Mouse (Mus musculus) liver, embryonic 14.5 days (tissue): Measurements from ENCODE around the gene Gli2. TPM values are rescaled to one million over a fixed set of nuclear protein-coding genes. Genes with fewer than 3 reads are reported as not detected.

Experiments used
- ATAC-seq: fragments of 200-750 bp; cut with Nextera tagmentation; 2 replicates; pipeline ENCODE4 v1.8.0; 2017; ENCODE audit warnings: moderate number of reproducible peaks, mild to moderate bottlenecking, moderate library complexity; ENCODE audit not compliant: insufficient read depth
- DNase-seq, 3 experiments: peaks; one replicate each; pipeline ENCODE4 v3.0.0-alpha.2; 2012 to 2013; ENCODE audit warnings: low read depth in 3 of 3, low spot score in 3 of 3
- H3K27ac ChIP-seq: fragments of 300-500 bp; sonication (generic); 2 replicates; pipeline ENCODE4 v1.5.1; 2014; ENCODE audit warnings: moderate library complexity, mild to moderate bottlenecking, control low read depth, inconsistent platforms
- H3K27me3 ChIP-seq: fragments of 300-500 bp; sonication (generic); 2 replicates; pipeline ENCODE4 v1.6.1; 2014; ENCODE audit warnings: mild to moderate bottlenecking, low read length, moderate library complexity; ENCODE audit not compliant: control insufficient read depth, insufficient read depth
- H3K36me3 ChIP-seq: fragments of 300-500 bp; sonication (generic); replicated peaks from 2 replicates; pipeline ENCODE4 v1.6.1; 2014; ENCODE audit warnings: low read depth; ENCODE audit not compliant: control insufficient read depth, insufficient read depth
- H3K4me1 ChIP-seq, 2 experiments: fragments of 200-500 bp in 1 of 2; fragments of 300-500 bp in 1 of 2; sonication (generic) in 1 of 2; replicated peaks; 2 replicates each; pipeline ENCODE4 v1.6.1; 2012 to 2014; ENCODE audit warnings: antibody characterized with exemption in 1 of 2, inconsistent platforms in 1 of 2, low read length in 1 of 2; ENCODE audit not compliant: control insufficient read depth in 2 of 2, insufficient read depth in 2 of 2
- H3K4me2 ChIP-seq: fragments of 300-500 bp; sonication (generic); 2 replicates; pipeline ENCODE4 v1.6.1; 2014; ENCODE audit warnings: low read depth, mild to moderate bottlenecking, control low read depth, moderate library complexity
- H3K4me3 ChIP-seq, 2 experiments: fragments of 200-500 bp in 1 of 2; fragments of 300-500 bp in 1 of 2; sonication (generic) in 1 of 2; 2 replicates each; pipeline ENCODE4 v1.5.1; 2012 to 2014; ENCODE audit warnings: low read depth in 2 of 2, low read length in 2 of 2, mild to moderate bottlenecking in 2 of 2, control low read depth in 1 of 2, inconsistent platforms in 1 of 2, moderate library complexity in 1 of 2; ENCODE audit not compliant: insufficient read depth in 1 of 2
- H3K9ac ChIP-seq: fragments of 300-500 bp; sonication (generic); replicated peaks from 2 replicates; pipeline ENCODE4 v1.6.1; 2014; ENCODE audit warnings: mild to moderate bottlenecking, control low read depth, moderate library complexity
- H3K9me3 ChIP-seq: fragments of 300-500 bp; sonication (generic); 2 replicates; pipeline ENCODE4 v1.6.1; 2016; ENCODE audit warnings: low read length, mixed read lengths; ENCODE audit not compliant: control insufficient read depth
- CTCF ChIP-seq: IDR thresholded peaks from 2 replicates; pipeline ENCODE4 v1.5.1; 2016; ENCODE audit warnings: antibody characterized with exemption, low read depth, control low read depth
- EP300 ChIP-seq: IDR thresholded peaks from 2 replicates; pipeline ENCODE4 v1.6.1; 2016; ENCODE audit warnings: antibody characterized with exemption, low read depth
- WGBS: fragments of 180-500 bp; shearing (Covaris S2); extraction: QIAGEN DNeasy Blood & Tissue Kit; methylation state at CpG from one replicate; pipeline ENCODE4 v1.1.7; 2014; ENCODE audit not compliant: insufficient replicate concordance; 5-methylcytosine and 5-hydroxymethylcytosine counted together
- polyA plus RNA-seq, 2 experiments: library from polyadenylated mRNA; depleted of rRNA in 1 of 2; stranded (reverse) in 1 of 2; unstranded in 1 of 2; fragments of >200 nt; fragmentation: Nextera tagmentation in 1 of 2; extraction: Ambion mirVana in 1 of 2; gene quantifications; 2 replicates each; pipeline versions ENCODE4 v1.2.1 to v1.2.3; 2012 to 2014

Gene Gli2
- polyA plus RNA-seq, 2 experiments = 0.04 to 0.26 TPM

DNA sequence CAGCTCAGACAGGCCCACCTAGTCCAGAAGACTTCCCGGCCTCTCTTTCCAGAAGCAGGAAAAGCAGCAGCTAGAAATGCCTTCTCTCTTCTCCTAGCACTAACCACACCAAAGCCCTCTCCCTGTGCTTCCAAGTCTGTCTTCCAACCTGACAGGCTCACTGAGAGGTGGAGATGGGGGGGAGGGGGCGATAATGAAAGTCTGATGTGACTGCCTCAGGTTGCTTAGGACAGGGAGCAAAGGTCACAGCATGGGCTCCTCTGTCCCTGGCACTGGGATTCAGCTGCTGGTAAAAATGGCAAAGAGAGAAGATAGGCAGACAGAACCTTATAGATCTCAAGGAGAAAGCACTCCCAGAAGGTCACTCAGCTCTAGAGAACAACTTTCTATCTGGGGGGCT, 70.0 kb downstream of the Gli2 start:
- 60% methylated on average over 2 of the region's 2 CpGs for WGBS
- H3K4me1 ChIP-seq = peaks cover 0 to 5% of the 10 kb centered on the region in 2 experiments; a peak in 2 of 4 replicates
- no peaks in the 10 kb centered on the region for H3K9me3 ChIP-seq
- H3K9ac ChIP-seq = no peak overlapping the region
- ATAC-seq = no peak
- no peak overlapping the region for H3K4me2 ChIP-seq
- H3K4me3 ChIP-seq = no peak overlapping the region
- TF ChIP-seq CTCF (no peak), EP300 (no peak)
- no peak for DNase-seq
- H3K27ac ChIP-seq = no peak overlapping the region
- no peaks in the 10 kb centered on the region for H3K36me3 ChIP-seq
- no peaks in the 10 kb centered on the region for H3K27me3 ChIP-seq

GRCm38 (mm10) chr1:118982805-118983211, 70.6 kb downstream of the Gli2 start:
- no peak for ATAC-seq
- H3K4me3 ChIP-seq = no peak overlapping the region
- WGBS = 23% methylated on average over 5 of the region's 5 CpGs

GRCm38 (mm10) chr1:118981943-118982804, 71.2 kb downstream of the Gli2 start:
- no peaks in the 10 kb centered on the region for H3K27me3 ChIP-seq
- TF ChIP-seq CTCF (no peak), EP300 (no peak)
- H3K27ac ChIP-seq = no peak overlapping the region
- H3K4me1 ChIP-seq = peaks cover 0 to 5% of the 10 kb centered on the region in 2 experiments; a peak in 2 of 4 replicates
- no peak overlapping the region for H3K9ac ChIP-seq
- DNase-seq = no peak
- 42% methylated on average over 16 of the region's 16 CpGs for WGBS
- H3K36me3 ChIP-seq = no peaks in the 10 kb centered on the region
- no peak for ATAC-seq
- no peaks in the 10 kb centered on the region for H3K9me3 ChIP-seq
- H3K4me3 ChIP-seq = no peak overlapping the region
- no peak overlapping the region for H3K4me2 ChIP-seq

More at GRCm38 (mm10) chr1:118982805-118983211, 70.6 kb downstream of the Gli2 start:
- no peak for TF ChIP-seq CTCF
- TF ChIP-seq EP300 = no peak
- no peak overlapping the region for H3K27ac ChIP-seq
- no peak overlapping the region for H3K9ac ChIP-seq
- no peaks in the 10 kb centered on the region for H3K36me3 ChIP-seq
- peaks cover 0 to 5% of the 10 kb centered on the region in 2 experiments; a peak in 2 of 4 replicates for H3K4me1 ChIP-seq
- H3K27me3 ChIP-seq = no peaks in the 10 kb centered on the region
- no peak overlapping the region for H3K4me2 ChIP-seq
- DNase-seq = no peak
- H3K9me3 ChIP-seq = no peaks in the 10 kb centered on the region

- no peak for DNase-seq
- no peaks in the 10 kb centered on the region for H3K9me3 ChIP-seq
- 53% methylated on average over 7 of the region's 7 CpGs for WGBS
- no peaks in the 10 kb centered on the region for H3K27me3 ChIP-seq
- H3K4me2 ChIP-seq = no peak overlapping the region
- ATAC-seq = no peak
- no peak overlapping the region for H3K4me3 ChIP-seq
- peaks cover 0 to 5% of the 10 kb centered on the region in 2 experiments; a peak in 2 of 4 replicates for H3K4me1 ChIP-seq
- TF ChIP-seq CTCF (no peak), EP300 (no peak)
- H3K27ac ChIP-seq = no peak overlapping the region
- no peak overlapping the region for H3K9ac ChIP-seq
- H3K36me3 ChIP-seq = no peaks in the 10 kb centered on the region
Measured at GRCm38 (mm10) chr1:118980636-118981035, 72.8 kb downstream of the Gli2 start.

GRCm38 (mm10) chr1:118976596-118976995, 76.8 kb downstream of the Gli2 start:
- H3K4me3 ChIP-seq = no peak overlapping the region
- no peaks in the 10 kb centered on the region for H3K4me1 ChIP-seq
- H3K27me3 ChIP-seq = no peaks in the 10 kb centered on the region
- TF ChIP-seq CTCF (no peak), EP300 (no peak)
- no peaks in the 10 kb centered on the region for H3K36me3 ChIP-seq
- H3K4me2 ChIP-seq = no peak overlapping the region
- 56% methylated on average over 9 of the region's 9 CpGs for WGBS
- H3K9ac ChIP-seq = no peak overlapping the region
- no peak for DNase-seq
- H3K9me3 ChIP-seq = no peaks in the 10 kb centered on the region
- ATAC-seq = no peak
- no peak overlapping the region for H3K27ac ChIP-seq
